Mouse (Mus musculus) embryonic fibroblast, embryonic 13.5 days (primary cell): ENCODE results near the gene Psg21.
"Not testable (repeated sequence)": the region's sequence is repeated elsewhere in the genome, so short reads cannot be mapped to it uniquely, and the experiment has no call there.

ENCODE experiments used
- CTCF ChIP-seq: IDR thresholded peaks from 2 replicates; pipeline ENCODE4 v1.5.1; 2011; ENCODE audit warnings: mild to moderate bottlenecking, control low read depth, low read length, moderate library complexity, borderline replicate concordance; ENCODE audit not compliant: insufficient read depth
- POLR2A ChIP-seq: IDR thresholded peaks from 2 replicates; pipeline ENCODE4 v1.6.1; 2011; ENCODE audit warnings: low read depth, mild to moderate bottlenecking, control low read depth, low read length, moderate library complexity

GRCm38 (mm10) chr7:18626921-18627320, 29.6 kb downstream of the Psg21 start:
- not testable (repeated sequence) for TF ChIP-seq POLR2A, CTCF
